Mouse (Mus musculus) heart, adult 2 months (tissue): ENCODE data around the gene Mtor.

Experiments used
- EP300 ChIP-seq: fragments of 200-500 bp; IDR thresholded peaks from 2 replicates; pipeline ENCODE4 v1.6.1; 2011; ENCODE audit warnings: low read depth, low read length, control low read depth; ENCODE audit not compliant: insufficient read depth
- POLR2A ChIP-seq: fragments of 200-500 bp; IDR thresholded peaks from 2 replicates; pipeline ENCODE4 v1.6.1; 2011; ENCODE audit warnings: mild to moderate bottlenecking, low read depth, low read length, control low read depth; ENCODE audit not compliant: insufficient read depth

GRCm38 (mm10) chr4:148517809-148518208 lies 69.4 kb downstream of the Mtor start:
- TF ChIP-seq POLR2A (no peak), EP300 (no peak)
